Mouse (Mus musculus): ENCODE results near the gene Olfr51. TPM values are rescaled to one million over a fixed set of nuclear protein-coding genes. Genes with fewer than 3 reads are reported as not detected.
"Not testable (repeated sequence)": the region's sequence is repeated elsewhere in the genome, so short reads cannot be mapped to it uniquely, and the experiment has no call there.

Gene Olfr51
- polyA plus RNA-seq, 1 experiment from 2014 or later = not detected

- H3K4me3 ChIP-seq; H3K27me3 ChIP-seq (replicated peaks; ENCODE audit: low read depth, poor library complexity, severe bottlenecking); H3K9me3 ChIP-seq; H3K36me3 ChIP-seq (replicated peaks); DNase-seq (ENCODE audit: low spot score); H3K27ac ChIP-seq (replicated peaks); H3K4me1 ChIP-seq: not testable (repeated sequence)
These were observed 30.7 kb downstream of the Olfr51 start for GRCm38 (mm10) chr11:51034141-51034540.

GRCm38 (mm10) chr11:51035951-51036350 lies 32.6 kb downstream of the Olfr51 start:
- 90% methylated on average over 2 of the region's 2 CpGs for WGBS
- Histone ChIP-seq H3K36me3 (replicated peaks) (no peaks in the 10 kb centered on the region), H3K4me1 (no peaks in the 10 kb centered on the region), H3K9me3 (0 out of 2 replicates have a peak, but pooled peaks cover 3% of the 10 kb centered on the region), H3K27me3 (replicated peaks; ENCODE audit: low read depth, poor library complexity, severe bottlenecking) (no peaks in the 10 kb centered on the region), H3K27ac (replicated peaks) (no peak overlapping the region), H3K4me3 (no peak overlapping the region)
- no peak for DNase-seq (ENCODE audit: low spot score)

GRCm38 (mm10) chr11:51044776-51045175 lies 41.4 kb downstream of the Olfr51 start:
- whole genome bisulfite sequencing = 77% methylated on average over 3 of the region's 3 CpGs
- not testable (repeated sequence) for H3K27me3 ChIP-seq (replicated peaks; ENCODE audit: low read depth, poor library complexity, severe bottlenecking); H3K36me3 ChIP-seq (replicated peaks); H3K9me3 ChIP-seq; H3K27ac ChIP-seq (replicated peaks); DNase-seq (ENCODE audit: low spot score); H3K4me3 ChIP-seq; H3K4me1 ChIP-seq

- H3K36me3 ChIP-seq (replicated peaks); H3K4me3 ChIP-seq; H3K27ac ChIP-seq (replicated peaks); DNase-seq (ENCODE audit: low spot score); H3K9me3 ChIP-seq; H3K4me1 ChIP-seq; H3K27me3 ChIP-seq (replicated peaks; ENCODE audit: low read depth, poor library complexity, severe bottlenecking): not testable (repeated sequence)
- 79% methylated on average over 3 of the region's 3 CpGs for WGBS
These were observed 44.4 kb downstream of the Olfr51 start, which contains the start of gene Olfr1375 for GRCm38 (mm10) chr11:51047809-51048208. TSS of gene Olfr1375 (plus strand) at chr11:51048109.

GRCm38 (mm10) chr11:51051678-51052077 lies 48.3 kb downstream of the Olfr51 start:
- 71% methylated on average over 2 of the region's 2 CpGs for WGBS
- DNase-seq (ENCODE audit: low spot score) = no peak
- H3K27me3 ChIP-seq (replicated peaks; ENCODE audit: low read depth, poor library complexity, severe bottlenecking) = no peaks in the 10 kb centered on the region
- no peak overlapping the region for H3K27ac ChIP-seq (replicated peaks)
- H3K4me3 ChIP-seq = no peak overlapping the region
- no peaks in the 10 kb centered on the region for H3K36me3 ChIP-seq (replicated peaks)
- no peaks in the 10 kb centered on the region for H3K9me3 ChIP-seq
- no peaks in the 10 kb centered on the region for H3K4me1 ChIP-seq

- WGBS = 55% methylated on average over 3 of the region's 3 CpGs
- no peak for DNase-seq (ENCODE audit: low spot score)
These were observed 49.8 kb downstream of the Olfr51 start for GRCm38 (mm10) chr11:51053230-51053629.

GRCm38 (mm10) chr11:51059151-51059571 lies 55.8 kb downstream of the Olfr51 start, which contains the start of gene Zfp354a:
TSS of gene Zfp354a (plus strand) at chr11:51059257.
- H3K27ac ChIP-seq (replicated peaks) = peak within 1 kb of the TSS; percentile 95
- H3K27me3 ChIP-seq (replicated peaks; ENCODE audit: low read depth, poor library complexity, severe bottlenecking) = no peaks in the 10 kb centered on the region
- peaks cover 34% of the 10 kb centered on the region for H3K36me3 ChIP-seq (replicated peaks)
- DNase-seq (ENCODE audit: low spot score) = peak; percentile 86
- peak within 1 kb of the TSS; percentile 89 for H3K4me3 ChIP-seq
- WGBS = under 1% methylated on average over 32 of the region's 32 CpGs
- no peaks in the 10 kb centered on the region for H3K9me3 ChIP-seq
- H3K4me1 ChIP-seq = peaks cover 11% of the 10 kb centered on the region

More at GRCm38 (mm10) chr11:51053230-51053629, 49.8 kb downstream of the Olfr51 start:
- Histone ChIP-seq H3K4me1 (no peaks in the 10 kb centered on the region), H3K4me3 (no peak overlapping the region), H3K27ac (replicated peaks) (no peak overlapping the region), H3K27me3 (replicated peaks; ENCODE audit: low read depth, poor library complexity, severe bottlenecking) (no peaks in the 10 kb centered on the region), H3K36me3 (replicated peaks) (no peaks in the 10 kb centered on the region), H3K9me3 (no peaks in the 10 kb centered on the region)

Other genes with a start within 250 kb of the Olfr51 start
- gene Zfp354c, start 175.9 kb upstream of the Olfr51 start, polyA plus RNA-seq (2016; fragmentation: Nextera tagmentation; extraction: Ambion mirVana) = 33.3 and 34.1 TPM in 2 replicates
- gene Zfp879, start 162.0 kb upstream of the Olfr51 start, polyA plus RNA-seq (2016; fragmentation: Nextera tagmentation; extraction: Ambion mirVana) = 0.70 and 0.96 TPM in 2 replicates
- gene Grm6, start 152.9 kb upstream of the Olfr51 start, polyA plus RNA-seq (2016; fragmentation: Nextera tagmentation; extraction: Ambion mirVana) = 0.06 TPM in 1 of 2 replicates, not detected in the other
- 13.9 and 16.2 TPM in 2 replicates for gene Zfp454, start 115.9 kb upstream of the Olfr51 start, polyA plus RNA-seq (2016; fragmentation: Nextera tagmentation; extraction: Ambion mirVana)
- gene Zfp2, start 87.4 kb upstream of the Olfr51 start, polyA plus RNA-seq (2016; fragmentation: Nextera tagmentation; extraction: Ambion mirVana) = 21.3 and 21.6 TPM in 2 replicates
- gene Zfp354b, start 72.0 kb upstream of the Olfr51 start, polyA plus RNA-seq (2016; fragmentation: Nextera tagmentation; extraction: Ambion mirVana) = 0.75 and 0.79 TPM in 2 replicates
- not detected in 2 replicates for gene 4933414I15Rik, start 59.8 kb upstream of the Olfr51 start, polyA plus RNA-seq (2016; fragmentation: Nextera tagmentation; extraction: Ambion mirVana)
- gene Prop1, start 49.8 kb upstream of the Olfr51 start, polyA plus RNA-seq (2016; fragmentation: Nextera tagmentation; extraction: Ambion mirVana) = not detected in 2 replicates
- not detected in 2 replicates for gene Olfr1378, start 37.1 kb upstream of the Olfr51 start, polyA plus RNA-seq (2016; fragmentation: Nextera tagmentation; extraction: Ambion mirVana)
- not detected in 2 replicates for gene Olfr1377, start 21.6 kb upstream of the Olfr51 start, polyA plus RNA-seq (2016; fragmentation: Nextera tagmentation; extraction: Ambion mirVana)
- not detected in 2 replicates for gene Olfr54, start 10.6 kb downstream of the Olfr51 start, polyA plus RNA-seq (2016; fragmentation: Nextera tagmentation; extraction: Ambion mirVana)
- gene Olfr1375, start 44.5 kb downstream of the Olfr51 start, polyA plus RNA-seq (2016; fragmentation: Nextera tagmentation; extraction: Ambion mirVana) = not detected in 2 replicates
- gene Zfp354a, start 55.7 kb downstream of the Olfr51 start, polyA plus RNA-seq (2016; fragmentation: Nextera tagmentation; extraction: Ambion mirVana) = 7.8 and 8.6 TPM in 2 replicates
- gene Gm12569, start 216.9 kb downstream of the Olfr51 start, polyA plus RNA-seq (2016; fragmentation: Nextera tagmentation; extraction: Ambion mirVana) = not detected in 2 replicates

Data from embryonic facial prominence, embryonic 10.5 days (tissue).